Mouse (Mus musculus): ENCODE data around the gene Gm3015. TPM values are rescaled to one million over a fixed set of nuclear protein-coding genes. Genes with fewer than 3 reads are reported as not detected.
"Not testable (repeated sequence)": the region's sequence is repeated elsewhere in the genome, so short reads cannot be mapped to it uniquely, and the experiment has no call there.

The Gm3015 gene
- polyA plus RNA-seq (2015; fragmentation: Nextera tagmentation; extraction: Ambion mirVana) = not detected in 2 replicates

DNA sequence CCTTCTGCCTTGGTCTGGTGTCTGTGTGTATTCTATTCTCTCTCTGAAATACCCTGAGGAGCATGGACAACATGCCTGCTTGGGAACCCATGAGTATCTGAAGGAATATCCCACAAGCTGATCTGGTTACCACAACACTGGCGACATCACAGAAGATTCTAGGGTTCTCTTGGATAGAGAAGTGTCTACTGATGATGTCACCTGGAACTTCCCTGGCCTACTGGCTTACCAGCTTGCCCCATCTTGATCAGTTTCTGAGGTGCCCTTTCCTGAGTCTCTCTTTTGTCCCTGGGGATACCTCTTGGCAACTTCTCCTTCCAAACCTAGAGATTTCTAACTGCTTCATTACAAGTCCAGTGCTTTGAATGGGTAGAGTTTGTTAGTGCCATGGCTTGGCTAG is at the start of gene Gm3015:
Gene Gm3015, minus strand, starts transcription at position 101 of the 400 bp plus-strand sequence.
- not testable (repeated sequence) for H3K4me2 ChIP-seq; H3K27me3 ChIP-seq; H3K9ac ChIP-seq; H3K27ac ChIP-seq (replicated peaks); H3K9me3 ChIP-seq (replicated peaks); H3K36me3 ChIP-seq (replicated peaks); H3K4me3 ChIP-seq (replicated peaks); ATAC-seq (ENCODE audit: insufficient read depth); H3K4me1 ChIP-seq (replicated peaks)
- 40% methylated on average over 1 of the region's 1 CpGs for WGBS (ENCODE audit: insufficient replicate concordance)

DNA sequence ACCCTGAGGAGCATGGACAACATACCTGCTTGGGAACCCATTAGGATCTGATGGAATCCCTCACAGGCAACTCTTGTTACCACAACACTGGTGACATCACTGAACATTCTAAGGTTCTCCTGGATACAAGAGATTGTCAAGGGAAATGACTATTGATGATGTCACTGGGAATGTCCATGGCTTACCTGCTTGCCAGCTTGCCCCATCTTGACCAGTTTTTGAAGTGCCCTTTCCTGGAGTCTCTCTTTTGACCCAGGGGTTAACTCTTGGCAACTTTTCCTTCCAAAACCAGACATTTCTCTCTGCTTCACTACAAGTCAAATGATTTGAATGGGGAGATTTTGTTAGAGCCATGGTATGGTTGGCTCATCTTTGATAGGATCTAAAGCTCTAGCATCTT is 29.3 kb upstream of the Gm3015 start, which contains the start of gene Gm10377:
Gene Gm10377, minus strand, starts transcription at position 101 of the 400 bp plus-strand sequence.
- not testable (repeated sequence) for H3K4me2 ChIP-seq; ATAC-seq (ENCODE audit: insufficient read depth); H3K27me3 ChIP-seq

More for the DNA sequence above, 29.3 kb upstream of the Gm3015 start, which contains the start of gene Gm10377:
- not testable (repeated sequence) for H3K9me3 ChIP-seq (replicated peaks); H3K4me1 ChIP-seq (replicated peaks); H3K9ac ChIP-seq; H3K27ac ChIP-seq (replicated peaks); H3K36me3 ChIP-seq (replicated peaks); H3K4me3 ChIP-seq (replicated peaks)

Other genes starting within 250 kb of the Gm3015 start
- not detected in 2 replicates for gene Gm8024, start 244.5 kb downstream of the Gm3015 start, polyA plus RNA-seq (2015; fragmentation: Nextera tagmentation; extraction: Ambion mirVana)
- gene Gm17124, start 168.9 kb downstream of the Gm3015 start, polyA plus RNA-seq (2015; fragmentation: Nextera tagmentation; extraction: Ambion mirVana) = not detected in 2 replicates
- gene Gm3633, start 126.9 kb downstream of the Gm3015 start, polyA plus RNA-seq (2015; fragmentation: Nextera tagmentation; extraction: Ambion mirVana) = not detected in 2 replicates
- gene Gm10378, start 112.9 kb downstream of the Gm3015 start, polyA plus RNA-seq (2015; fragmentation: Nextera tagmentation; extraction: Ambion mirVana) = not detected in 2 replicates
- gene Gm10377, start 29.2 kb upstream of the Gm3015 start, polyA plus RNA-seq (2015; fragmentation: Nextera tagmentation; extraction: Ambion mirVana) = not detected in 2 replicates
- gene Gm21977, start 84.7 kb upstream of the Gm3015 start, polyA plus RNA-seq (2015; fragmentation: Nextera tagmentation; extraction: Ambion mirVana) = not detected in 2 replicates
- not detected in 2 replicates for gene Gm8082, start 224.8 kb upstream of the Gm3015 start, polyA plus RNA-seq (2015; fragmentation: Nextera tagmentation; extraction: Ambion mirVana)
- gene Gm10376, start 246.8 kb upstream of the Gm3015 start, polyA plus RNA-seq (2015; fragmentation: Nextera tagmentation; extraction: Ambion mirVana) = not detected in 2 replicates